Mouse (Mus musculus) heart, postnatal 0 days (tissue): ENCODE measurements at regions not wholly inside any gene's neighbourhood (a gene's known extent, or its start where the extent isn't known, plus 50 kb on each side); places are given as distances from the start of the nearest gene placed in this dataset.

Experiments used
- CTCF ChIP-seq: IDR thresholded peaks from 2 replicates; pipeline ENCODE4 v1.5.1; 2016; ENCODE audit warnings: antibody characterized with exemption, control low read depth, low read depth
- EP300 ChIP-seq: IDR thresholded peaks from 2 replicates; pipeline ENCODE4 v1.6.1; 2016; ENCODE audit warnings: antibody characterized with exemption, low read depth

DNA sequence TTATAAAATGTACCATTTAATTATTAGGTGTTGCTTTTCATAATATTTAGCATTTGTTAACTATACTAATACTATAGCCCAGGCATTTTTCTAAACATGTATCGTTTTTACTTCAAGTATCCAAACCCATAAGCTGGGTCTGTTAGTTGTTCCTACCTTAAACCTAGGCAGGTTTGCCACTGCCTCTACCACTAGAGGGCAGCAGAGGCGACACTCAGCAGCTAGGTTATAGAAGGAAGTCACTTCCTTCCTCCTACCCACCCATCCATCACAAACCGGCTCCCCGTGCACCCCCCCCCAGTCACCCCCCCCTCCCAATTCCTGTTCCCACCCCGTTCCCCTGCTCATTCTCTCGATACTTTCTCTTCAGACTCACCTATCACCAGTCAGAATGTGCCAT is 150.6 kb downstream of the Cct6b start:
- TF ChIP-seq CTCF = peak; percentile 71
- no peak for TF ChIP-seq EP300
